Mouse (Mus musculus) layer of hippocampus, adult 11-12 months (tissue): ENCODE measurements at regions not wholly inside any gene's neighbourhood (a gene's known extent, or its start where the extent isn't known, plus 50 kb on each side); places are given as distances from the start of the nearest gene placed in this dataset.
A peak's percentile ranks its signal among the peaks of the same experiment; 100 is the strongest.

Experiments used
- DNase-seq: peaks from one replicate; pipeline ENCODE4 v3.0.0; 2022; ENCODE audit warnings: low spot score

DNA sequence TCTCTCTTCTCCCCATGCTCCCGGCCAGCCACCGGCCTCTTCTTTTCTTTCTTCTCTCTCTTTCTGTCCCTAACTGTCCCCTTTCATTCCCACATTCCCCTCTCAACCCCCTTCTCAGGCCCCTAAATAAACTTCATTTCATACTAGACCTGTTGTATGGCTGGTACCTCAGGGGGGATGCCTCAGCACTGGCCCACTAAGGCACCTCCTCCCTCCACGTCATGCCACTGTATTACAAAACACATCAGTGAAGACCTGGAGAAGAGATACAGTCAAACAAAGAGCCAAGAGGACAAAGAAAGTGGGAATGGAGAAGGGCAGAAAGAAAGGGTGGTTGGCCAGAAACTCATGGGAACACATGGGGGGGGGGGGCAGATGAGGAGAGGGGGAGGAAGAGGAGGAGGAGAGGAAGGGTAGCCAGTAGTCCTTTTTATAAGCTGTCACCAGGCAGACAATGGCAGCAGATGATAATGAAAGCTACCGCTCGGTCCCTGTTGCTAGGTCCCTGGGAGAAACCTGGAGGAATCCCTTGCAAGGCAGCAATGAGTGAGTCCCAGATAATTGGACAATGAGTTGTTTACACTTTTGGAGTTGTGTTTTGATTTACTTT is 224.5 kb upstream of the Pfn2 start:
- no peak for DNase-seq

DNA sequence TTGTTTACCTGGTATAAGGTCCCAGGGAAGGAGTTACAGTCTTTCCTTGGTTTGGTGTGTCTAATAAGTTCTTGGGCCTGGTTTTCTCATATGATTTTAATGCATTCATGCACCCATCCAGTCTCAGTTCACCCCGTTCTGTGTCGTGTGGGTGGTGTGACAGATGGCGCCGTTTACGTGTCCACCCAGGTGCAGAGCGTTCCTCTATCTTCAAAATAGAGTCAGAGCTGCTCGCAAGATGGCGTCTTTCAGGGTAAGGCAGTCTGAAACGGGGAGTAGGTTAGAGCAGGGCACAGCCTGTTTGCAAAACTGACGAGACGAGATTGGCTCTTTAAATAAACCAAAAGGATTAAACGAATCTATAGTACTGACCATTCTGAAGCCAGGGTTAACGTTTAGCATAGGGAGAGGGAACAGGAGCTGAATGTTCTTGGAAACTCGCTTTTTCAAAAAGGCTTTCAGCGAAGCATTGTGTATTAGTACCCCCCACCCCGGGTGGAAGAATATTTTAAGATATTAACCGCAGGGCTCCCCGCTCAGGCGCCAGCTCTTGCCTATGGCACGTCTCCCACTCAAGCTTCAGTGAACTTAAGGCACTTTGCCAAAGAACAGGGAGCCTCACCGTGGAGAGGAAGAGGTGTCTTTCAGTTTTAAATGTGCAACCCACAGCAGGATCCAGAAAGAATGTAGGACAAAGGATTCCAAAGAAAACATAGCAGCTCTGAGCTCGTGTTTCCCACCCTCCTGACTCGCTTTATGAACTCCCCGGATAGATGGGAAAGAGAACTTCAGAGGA is 241.7 kb upstream of the Pfn2 start:
- no peak for DNase-seq

DNA sequence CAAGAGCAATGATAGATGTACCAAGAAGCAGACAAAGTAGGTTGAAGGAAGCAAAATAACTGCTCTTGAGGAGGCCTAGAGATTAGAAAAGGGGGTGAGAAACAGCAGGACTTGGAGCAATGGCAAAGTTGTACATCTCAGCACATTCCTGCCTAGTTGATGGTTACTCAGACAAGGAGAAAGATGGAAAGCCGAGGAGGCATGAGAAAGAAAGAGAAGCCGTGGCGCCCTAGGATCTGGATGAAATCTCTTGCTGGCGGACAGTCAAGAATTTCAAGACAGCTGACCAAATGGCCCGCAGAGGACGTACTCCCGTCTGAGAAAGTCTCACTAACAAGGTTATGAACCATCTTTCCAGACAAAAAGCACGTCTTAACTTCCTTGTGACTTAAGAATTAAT is 242.5 kb upstream of the Pfn2 start:
- no peak for DNase-seq

DNA sequence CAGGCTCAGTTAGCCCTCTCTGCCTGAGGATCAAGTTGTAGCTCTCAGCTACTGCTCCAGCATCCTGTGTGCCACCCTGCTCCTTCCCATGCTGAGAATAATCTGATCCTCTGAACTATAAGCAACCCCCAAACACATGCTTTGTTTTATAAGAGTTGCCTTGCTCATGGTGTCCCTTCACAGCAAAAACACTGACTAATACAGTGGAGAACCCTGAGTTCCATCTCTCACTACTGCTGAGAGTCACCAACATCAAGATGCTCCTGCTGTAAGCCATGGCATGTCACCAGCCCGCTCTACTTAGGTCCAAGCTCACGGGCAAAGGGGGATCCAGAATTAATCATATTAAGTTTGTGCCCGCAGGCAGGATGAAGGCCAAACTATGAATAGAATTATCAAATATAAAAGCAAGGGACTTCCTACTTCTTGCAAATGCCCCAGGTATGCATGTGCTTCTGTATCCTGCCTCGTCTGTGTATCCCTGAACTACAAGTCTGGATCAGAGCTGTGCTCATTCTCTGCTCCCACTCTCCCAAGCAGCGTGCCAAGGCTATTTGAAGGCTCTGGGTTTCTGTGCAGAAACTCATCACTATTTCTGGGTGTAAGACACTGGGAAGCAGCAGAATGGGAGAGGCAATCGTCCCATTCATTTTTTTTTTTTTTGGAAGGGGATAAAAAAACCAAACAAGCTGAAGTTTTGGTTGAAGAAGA is 243.7 kb upstream of the Pfn2 start:
- peak; percentile 40 for DNase-seq

DNA sequence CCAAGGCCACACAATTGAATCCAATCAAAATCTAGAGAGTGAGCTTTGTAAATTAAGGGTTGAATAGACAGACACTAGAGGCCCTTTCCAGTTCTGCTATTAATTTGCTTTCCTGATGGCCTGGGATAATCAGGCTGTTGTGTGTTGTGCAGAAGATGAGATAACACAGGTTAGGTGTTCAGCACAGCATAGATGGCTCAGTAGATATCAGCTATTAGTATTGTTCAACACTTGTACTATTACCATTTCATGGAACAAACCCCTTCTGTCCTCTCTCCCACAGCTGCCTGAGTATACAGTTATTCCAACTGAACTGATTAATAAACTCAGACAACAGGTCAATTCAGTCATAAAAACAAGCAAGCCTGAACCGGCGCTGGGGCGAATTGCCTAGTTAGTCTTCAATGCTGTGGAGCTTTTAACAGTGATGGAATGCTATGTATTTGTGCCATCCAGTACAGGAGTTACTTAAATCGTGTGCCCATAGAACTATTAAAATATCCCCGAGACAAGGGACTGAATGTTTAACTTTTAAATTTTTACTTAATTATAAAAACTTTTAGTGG is 263.1 kb upstream of the Pfn2 start:
- DNase-seq, result no peak

DNA sequence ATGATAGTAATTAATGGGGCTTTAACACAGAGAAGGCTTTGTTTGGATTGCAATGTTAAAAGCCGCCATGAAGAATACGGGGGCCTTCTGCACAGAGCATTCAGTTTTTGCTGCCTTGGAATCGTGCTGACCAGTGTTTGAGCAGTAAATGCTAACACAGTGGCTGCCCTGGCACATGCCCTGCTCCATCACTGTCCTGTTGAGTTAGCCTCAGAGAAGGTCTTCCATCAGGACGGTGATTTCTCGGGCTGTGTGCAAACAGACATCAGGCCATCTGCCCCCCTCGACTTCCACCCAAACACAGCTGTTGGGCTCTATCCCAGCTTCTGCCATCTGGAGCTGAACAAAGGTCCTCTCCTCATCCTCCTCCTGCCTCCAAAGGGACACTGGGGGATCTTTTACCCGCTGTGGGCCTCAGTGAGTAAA is 264.6 kb upstream of the Pfn2 start:
- DNase-seq, result no peak

DNA sequence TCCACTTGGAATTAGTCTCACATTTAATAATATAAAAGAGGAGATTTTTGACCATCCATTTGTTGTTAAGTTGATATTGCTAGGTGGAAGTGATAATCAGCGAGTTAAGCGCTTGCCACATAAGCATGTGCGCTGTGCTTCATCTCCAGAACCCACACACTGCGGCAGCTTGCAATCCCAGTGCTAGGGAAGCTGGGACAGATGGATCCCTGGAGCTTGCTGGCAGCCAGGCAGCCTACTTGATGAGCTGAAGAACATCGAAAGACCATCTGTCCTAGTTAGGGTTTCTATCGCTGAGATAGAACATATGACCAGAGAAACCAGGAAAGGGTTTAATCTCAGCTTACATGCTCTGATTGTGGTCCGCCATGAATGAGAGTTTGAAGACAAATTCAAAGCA is 266.1 kb upstream of the Pfn2 start:
- DNase-seq, result peak; percentile 76

DNA sequence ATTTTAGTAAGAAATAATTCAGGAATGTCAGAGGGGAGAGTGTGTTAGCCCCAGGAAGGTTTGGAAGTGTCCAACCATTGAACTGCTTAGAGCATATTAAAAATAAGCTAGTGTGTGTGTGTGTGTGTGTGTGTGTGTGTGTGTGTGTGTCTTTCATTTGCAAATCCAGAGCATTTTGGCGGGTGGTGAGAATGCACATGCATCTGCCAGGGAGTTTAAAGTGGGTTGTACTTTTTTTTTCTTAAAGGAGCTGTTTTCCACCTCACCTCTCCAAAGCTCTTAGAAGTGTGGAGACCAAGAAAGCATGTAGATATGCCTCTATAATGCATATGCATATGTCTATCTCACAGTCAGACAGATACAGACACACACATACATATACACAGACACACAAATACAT is 267.6 kb upstream of the Pfn2 start:
- DNase-seq, result no peak

DNA sequence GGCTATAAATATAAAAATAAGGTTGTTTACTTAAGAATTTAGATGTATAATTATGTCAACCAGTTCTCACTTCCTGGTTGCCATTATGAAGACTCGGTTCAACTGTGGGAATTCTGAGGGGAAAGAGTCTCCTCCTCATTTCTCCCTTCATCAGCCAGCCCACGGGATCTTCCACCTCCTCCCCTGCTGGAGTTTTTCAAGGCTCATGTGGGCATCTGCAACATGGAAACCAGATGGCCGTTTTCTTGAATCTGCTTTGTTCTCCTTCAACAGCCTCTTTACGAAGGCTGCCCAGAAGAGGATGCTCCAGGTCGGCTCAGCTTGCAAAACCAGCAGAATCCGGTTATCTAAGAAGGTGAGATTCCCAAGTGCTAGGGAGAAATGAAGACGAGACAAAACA is 269.0 kb upstream of the Pfn2 start:
- DNase-seq, result peak; percentile 51

DNA sequence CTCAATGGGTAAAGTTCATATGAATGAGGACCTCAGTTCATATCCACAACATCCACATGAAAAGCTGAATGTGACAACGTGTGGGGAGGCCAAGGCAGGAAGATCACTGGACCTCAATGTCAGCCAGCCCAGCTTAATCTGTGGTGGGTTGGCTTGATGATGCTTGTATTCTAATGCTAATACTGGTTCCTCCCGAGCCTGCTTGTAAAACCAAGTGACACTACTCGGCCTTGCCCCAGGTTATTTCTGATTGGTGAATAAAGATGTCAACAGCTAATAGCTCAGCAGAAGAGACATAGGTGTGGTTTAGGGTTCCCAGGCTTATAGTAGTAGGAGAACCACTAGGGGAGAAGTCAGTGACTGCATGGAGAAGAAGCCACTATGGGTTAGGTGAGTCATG is 272.2 kb upstream of the Pfn2 start:
- DNase-seq, result no peak

DNA sequence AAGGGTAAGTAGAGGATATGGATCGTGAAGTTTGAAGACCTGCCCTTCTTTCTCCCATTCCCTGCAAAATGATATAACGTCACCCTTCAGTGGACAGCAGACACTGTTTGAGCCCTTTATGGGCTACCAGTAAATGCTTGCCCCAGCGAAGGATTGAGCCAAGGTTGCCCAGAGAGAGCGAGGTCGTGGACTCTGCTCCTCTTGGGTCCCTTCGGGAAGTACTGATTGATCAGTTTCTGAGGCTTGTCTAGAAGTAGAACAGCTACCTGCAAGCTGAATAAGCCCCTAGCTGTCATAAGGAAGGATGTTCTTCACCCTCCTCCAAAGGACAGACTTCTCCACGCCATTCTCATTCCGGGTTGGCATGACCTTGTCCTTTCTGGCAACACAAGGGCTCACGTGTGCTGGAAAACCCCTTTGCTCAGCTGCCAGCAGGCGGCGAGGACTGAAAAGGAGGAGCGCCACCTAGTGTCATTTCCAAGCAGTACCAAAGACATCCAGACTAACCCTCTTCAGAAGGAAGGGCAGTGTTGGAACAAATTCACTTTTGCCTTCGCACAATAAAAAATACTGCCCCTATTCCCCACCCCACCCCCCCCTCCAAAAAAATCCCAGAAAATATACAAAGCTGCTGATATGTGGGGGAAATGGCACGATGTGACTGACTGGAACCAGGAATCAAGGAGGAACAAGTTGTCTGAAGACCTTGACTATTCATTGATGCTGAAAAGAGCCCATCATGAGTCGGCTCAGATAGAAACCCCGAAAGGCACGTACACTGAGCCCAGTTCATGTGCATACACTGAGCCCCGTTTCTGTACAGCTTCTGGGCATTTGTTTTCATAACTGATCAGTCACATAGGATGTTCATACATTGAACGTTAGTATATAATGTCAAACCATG is 274.8 kb upstream of the Pfn2 start:
- DNase-seq, result peak; percentile 77

DNA sequence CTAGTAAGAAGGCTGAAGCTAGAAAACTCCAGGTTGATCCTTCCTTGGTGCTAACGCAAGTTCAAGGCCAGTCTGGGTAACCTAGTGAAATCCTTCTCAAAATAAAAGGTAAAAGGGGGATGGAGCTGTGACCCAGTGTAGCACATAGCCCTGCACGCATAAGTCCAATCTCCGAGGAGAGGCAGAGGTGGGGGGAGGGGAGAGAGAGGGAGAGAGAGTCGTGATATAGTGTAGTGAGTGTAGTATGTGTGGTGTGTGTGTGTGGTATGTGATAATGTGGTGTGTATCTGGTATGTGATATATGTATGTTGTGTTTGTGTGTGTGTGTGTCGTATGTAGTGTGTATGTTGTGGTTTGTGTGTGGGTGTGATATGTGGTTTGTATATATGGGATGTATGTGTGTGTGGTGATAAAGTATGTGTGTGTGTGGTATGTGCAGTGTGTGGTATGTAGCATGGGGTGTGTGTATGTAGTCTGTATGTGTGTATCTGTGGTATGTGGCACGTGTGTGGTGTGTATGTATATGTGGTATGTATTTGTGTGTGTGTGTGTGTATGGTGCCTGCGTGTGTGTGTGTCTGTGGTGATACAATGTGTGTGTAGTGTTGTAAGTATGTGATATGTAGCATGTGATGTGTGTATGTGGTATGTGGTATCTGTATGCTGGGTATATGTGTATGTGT is 275.7 kb upstream of the Pfn2 start:
- DNase-seq, result no peak

DNA sequence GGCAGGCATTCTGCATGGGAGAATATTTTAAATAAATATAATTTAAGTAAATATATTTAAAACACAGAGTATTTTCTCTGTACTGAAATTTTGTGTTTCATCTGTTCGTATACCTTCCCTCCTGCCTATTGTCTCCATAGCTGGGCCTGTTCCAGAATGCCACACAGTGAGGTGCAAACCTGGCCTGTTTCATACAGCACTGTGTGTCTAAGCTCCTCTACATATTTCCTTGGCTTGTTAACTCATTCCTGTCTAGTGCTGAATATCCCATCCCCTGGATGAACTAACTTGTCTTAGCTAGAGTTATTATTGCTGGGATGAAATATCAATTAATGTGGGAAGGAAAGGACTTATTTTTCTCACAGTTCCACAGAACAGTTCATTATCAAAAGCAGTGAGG is 277.0 kb upstream of the Pfn2 start:
- DNase-seq, result no peak

DNA sequence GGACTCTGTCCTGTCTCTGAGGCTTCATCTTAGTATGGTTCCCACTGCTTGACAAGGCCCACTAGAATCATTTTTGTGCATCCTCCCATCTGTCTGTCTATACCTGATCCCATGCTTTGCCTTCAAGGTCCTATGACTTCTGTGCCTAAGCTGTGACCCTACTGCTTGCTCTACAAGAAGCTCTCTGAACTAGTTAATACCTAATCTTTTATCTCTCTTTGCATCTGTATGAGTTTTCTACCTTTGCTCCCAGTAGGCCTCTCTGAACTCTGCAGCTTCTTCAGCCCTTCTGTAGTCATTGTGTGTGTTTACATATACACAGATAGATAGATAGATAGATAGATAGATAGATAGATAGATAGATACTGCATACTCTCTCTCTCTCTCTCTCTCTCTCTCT is 279.1 kb upstream of the Pfn2 start:
- no peak for DNase-seq

DNA sequence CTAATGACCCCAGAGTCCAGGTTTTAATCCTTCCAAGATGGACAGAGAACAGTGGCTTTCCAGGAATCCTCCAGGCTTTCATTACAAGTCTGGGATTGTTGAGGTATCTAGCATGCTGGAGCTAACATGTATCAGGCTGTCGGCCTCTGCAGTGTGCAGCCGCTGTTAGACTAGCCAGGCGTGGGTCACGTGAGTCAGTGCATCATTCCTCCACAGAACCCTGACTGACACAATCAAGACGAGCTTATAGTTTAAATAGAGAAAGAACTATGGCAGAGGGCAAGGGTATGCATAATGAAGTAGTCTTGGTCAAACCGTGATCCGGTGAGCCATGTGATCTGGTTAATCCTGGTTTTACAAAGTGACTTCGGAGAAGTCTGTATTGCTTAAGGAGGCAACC is 280.2 kb upstream of the Pfn2 start:
- no peak for DNase-seq

DNA sequence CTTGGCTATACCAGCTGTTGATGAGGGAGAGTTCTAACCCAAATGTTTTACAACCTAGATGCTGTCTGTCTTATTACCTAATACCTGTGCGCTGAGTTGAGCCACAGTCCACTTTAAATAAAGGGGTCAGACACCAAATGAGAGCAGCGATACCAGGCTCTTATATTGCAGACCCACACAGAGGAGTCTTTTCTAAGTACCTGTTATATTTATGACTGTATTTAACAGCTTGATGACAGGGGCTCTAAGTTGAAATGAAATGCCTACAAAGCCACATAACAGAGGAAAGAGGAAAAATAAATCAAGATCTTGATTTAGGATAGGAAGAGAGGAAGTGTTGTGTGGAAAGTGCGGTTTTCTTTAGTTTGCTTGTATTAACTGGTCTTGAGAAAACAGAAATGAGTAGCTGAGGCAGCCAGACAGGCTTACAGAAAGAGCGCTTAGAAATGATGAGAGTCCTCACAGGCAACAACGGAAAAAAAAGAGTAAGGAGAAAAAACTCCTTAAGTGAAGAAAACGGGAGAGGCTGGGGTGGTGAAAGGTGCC is 281.6 kb upstream of the Pfn2 start:
- no peak for DNase-seq

DNA sequence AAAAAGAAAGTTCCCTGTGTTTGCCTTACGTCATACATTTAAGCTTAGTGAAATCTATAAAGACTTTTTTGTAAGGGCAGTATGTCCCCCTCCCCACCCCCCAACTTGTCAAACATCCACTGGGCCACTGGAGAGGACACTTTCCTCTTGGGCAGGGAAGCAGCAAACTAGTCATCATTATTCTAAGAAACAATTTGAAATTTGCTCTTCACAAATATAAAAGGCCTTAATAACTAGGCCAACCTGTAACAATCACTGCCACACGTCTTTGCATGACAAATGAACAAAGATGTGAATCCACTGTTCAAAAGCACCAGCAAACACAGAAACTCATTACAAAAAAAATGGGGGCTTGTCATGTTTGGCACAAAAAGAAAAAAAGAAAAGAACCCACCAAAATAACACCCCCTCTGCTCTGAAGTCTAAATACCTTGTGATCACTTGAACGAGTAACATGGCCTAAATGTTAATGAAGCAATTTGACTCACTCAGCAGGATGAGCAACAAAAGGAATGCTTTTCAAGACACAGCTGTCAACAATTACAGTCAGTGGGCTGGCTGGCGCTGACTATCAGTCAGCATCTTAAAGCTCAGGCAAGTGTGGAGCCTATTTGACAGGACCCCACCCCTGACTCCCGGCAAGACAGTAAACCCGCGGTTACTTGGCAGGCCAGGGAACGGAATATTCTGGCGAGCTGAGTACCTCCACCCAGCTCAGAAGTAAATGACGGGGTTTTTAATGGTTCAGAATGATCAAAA is 278.7 kb upstream of the Tsc22d2 start:
- no peak for DNase-seq

DNA sequence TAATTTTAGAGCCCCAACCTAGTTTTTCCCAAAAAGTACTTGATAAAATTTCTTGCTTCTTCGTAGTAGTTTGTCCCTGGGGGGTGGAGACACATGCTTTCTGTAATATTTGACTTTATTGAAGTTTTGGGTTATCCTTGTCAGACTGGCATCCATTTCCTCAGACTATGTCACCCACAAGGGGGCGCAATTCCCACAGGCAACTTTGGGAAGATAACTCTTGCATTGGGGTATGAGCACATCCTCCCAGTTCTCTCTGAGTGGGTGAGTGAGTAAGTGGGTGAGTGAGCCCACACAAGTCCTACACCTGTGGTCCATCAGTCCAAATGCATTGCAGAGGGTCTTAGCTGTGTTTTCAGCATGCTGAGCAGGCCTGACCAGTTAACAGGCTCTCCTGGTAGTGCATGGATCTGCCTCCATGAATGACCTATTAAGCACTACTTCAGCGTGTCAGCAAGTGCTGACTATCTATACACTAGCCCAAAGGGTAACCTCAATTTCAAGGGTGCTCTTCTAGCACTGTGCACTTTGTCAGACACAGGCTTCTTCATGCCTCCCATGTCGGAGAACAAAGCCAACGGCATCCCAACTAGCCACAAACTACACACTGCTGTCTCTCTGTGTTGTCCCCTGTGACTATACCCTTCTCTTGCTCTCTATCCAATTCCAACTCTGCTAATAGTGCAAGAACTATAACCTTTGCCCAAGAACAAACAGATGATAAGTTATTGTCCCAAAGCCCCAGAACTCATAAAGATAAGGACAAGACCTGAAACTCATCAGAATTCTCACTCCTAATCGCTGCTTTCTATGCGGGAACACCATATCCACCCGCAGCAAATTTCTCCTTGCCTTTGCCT is 275.6 kb upstream of the Tsc22d2 start:
- peak; percentile 42 for DNase-seq

DNA sequence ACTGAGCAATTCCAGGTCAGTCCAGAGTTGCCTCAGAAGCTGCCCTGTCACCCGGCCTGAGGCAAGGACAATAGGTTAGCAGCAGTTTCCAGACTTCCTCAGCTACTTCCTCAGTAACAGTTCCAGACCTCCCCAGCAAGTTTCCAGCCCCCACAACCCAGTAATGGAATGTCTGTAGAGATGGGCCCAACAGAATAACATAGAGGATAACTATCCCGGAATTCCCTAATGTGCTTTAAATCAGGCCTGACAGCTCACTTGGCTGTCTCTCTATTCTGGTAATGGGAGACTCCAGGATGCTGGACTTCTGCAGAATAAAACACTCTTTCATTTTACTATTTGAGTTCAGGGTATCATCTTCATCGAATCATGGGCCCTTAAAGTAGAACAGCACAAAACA is 268.4 kb upstream of the Tsc22d2 start:
- DNase-seq, result no peak
